Mouse (Mus musculus) liver (tissue): Measurements from ENCODE around the gene Suz12.
"Not testable (repeated sequence)": the region's sequence is repeated elsewhere in the genome, so short reads cannot be mapped to it uniquely, and the experiment has no call there.

Experiments used
- DNase-seq: peaks from one replicate; pipeline ENCODE4 v3.0.0-alpha.2; 2020; ENCODE audit warnings: mixed read lengths

Suz12 gene

GRCm38 (mm10) chr11:79993356-79994270 is 707 bp downstream of the Suz12 start:
- peak; percentile 55 for DNase-seq

DNA sequence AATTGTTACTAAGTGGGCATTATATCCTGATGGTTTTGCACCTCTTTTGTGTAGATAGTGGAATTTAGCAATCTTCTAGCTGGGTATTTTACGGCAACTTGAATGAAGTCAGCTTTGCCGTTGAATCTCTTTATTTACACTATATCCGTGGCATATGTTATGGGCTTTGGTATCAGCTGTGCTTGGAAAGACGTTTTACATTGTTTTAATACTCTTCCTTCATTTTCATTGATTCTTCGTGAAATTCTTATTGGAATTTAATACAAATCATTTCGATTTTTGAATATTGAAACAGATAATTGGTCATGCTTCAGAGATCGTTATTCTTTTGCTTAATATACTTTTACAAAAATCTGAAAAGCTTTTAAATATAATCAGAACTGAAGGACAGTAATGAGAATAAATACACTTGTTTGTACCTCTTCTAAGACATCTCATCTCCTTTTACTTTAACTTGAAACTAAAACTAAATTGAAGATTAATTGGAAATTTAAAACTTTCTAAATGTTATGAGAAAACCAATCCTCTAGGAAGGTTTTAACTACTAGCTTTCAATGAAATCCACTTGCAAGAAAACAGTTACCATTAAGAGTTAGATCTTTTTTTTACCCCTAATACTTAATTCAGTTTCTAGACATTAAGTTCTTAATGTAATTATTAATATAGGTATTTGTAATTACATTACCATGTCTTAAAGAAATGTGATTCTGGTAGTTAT is 1.5 kb downstream of the Suz12 start:
- DNase-seq, result no peak

- not testable (repeated sequence) for DNase-seq
Measured at GRCm38 (mm10) chr11:80016533-80016932, 23.6 kb downstream of the Suz12 start.

GRCm38 (mm10) chr11:80019792-80020191 is 26.9 kb downstream of the Suz12 start:
- DNase-seq, result no peak

- no peak for DNase-seq
Measured at GRCm38 (mm10) chr11:80021306-80021705, 28.4 kb downstream of the Suz12 start.

GRCm38 (mm10) chr11:80037495-80037894 is 44.6 kb downstream of the Suz12 start:
- no peak for DNase-seq

DNA sequence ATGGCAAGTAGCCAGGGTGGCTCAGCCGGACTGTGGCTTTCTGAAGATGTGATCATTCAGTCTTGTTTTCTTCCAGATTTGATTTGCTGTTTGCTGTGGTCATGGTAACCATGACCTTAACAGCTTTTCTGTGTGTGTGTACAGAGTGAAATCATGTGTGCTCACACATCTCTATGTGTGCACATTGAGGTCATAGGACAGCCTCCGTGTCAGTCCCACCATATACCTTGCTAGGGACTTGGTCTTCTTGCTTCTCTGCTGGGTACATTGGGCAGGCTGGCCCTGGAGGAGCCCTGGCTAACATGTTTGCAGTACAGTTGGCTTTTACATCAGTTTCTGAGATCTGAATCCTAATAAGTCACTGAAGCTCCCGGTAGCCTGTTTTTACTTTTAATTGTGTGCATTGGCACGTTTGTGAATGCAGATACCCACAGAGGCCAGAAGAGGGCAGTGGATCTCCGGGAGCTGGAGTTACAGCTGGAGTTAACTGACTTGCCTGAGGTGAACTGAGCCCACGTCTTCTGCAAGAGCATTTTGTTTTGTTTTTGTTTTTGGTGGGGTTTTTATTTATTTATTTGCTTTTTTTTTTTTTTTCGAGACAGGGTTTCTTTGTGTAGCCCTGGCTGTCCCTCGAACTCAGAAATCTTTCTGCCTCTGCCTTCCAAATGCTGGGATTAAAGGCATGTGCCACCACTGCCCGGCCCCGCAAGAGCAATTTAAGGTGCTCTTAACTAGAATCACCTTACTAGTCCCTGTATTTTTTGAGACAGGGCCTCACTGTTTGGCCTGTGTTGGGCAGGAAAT is 49.9 kb downstream of the Suz12 start:
- DNase-seq, result peak; percentile 51

DNA sequence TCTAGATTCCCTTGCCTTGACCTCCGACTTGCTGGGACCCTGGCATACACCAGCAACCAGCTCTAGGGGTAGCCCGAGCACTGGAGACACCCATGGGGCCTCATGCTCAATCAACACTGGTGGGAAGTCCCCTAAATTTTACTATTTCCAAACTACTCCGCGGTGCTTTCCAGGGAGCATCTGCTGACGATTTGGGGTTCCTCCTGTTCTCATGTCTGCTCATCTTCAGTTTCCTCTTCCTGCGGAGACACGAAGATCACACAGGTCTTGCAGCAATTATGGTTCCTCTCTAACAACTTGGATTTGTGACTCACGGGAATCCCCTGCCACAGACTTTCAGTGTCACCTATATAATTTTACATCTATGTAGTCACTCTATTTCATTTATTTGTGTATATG is 50.5 kb downstream of the Suz12 start:
- DNase-seq, result no peak

- no peak for DNase-seq
Measured at GRCm38 (mm10) chr11:80046856-80047255, 54.0 kb downstream of the Suz12 start.

GRCm38 (mm10) chr11:80050088-80050487 is 57.2 kb downstream of the Suz12 start:
- DNase-seq, result no peak

- no peak for DNase-seq
Measured at GRCm38 (mm10) chr11:80052456-80052855, 59.5 kb downstream of the Suz12 start.

- DNase-seq, result no peak
Measured at GRCm38 (mm10) chr11:80053171-80053570, 60.3 kb downstream of the Suz12 start.

DNA sequence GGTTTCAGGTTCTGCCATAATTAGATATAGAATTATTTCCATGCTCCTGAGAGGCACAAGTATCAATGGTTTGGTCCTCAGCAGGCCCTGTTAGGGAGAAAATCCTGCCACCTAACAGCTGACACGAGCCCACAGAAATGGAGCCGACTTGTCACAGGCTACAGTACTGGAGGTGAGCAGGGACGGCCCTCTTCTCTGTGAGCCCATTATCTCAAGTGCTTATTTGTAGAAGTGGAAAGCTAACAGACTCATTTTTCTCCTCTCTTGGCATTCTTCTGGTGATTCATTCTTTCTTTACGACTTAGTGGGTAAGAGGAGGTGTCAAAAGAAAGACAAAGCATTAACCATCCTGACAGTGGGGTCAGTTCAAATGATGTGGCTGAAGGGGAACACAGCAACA is 61.8 kb downstream of the Suz12 start:
- DNase-seq, result no peak

GRCm38 (mm10) chr11:80056141-80056540 is 63.2 kb downstream of the Suz12 start:
- no peak for DNase-seq

GRCm38 (mm10) chr11:80062159-80062558 is 69.3 kb downstream of the Suz12 start:
- DNase-seq, result no peak

DNA sequence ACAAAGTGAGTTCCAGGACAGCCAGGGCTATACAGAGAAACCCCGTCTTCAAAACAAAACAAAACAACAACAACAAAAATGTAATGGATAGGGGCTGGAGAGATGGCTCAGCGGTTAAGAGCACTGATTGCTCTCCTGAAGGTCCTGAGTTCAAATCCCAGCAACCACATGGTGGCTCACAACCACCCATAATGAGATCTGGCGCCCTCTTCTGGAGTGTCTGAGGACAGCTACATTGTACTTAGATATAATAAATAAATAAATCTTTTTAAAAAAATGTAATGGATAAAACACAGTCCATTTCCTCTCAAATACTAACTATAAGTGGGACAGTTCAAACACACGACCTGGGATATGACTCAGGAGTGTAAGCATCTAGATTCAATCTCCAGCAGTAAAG is 73.5 kb downstream of the Suz12 start:
- DNase-seq, result not testable (repeated sequence)

GRCm38 (mm10) chr11:80067558-80067957 is 74.7 kb downstream of the Suz12 start:
- no peak for DNase-seq

- DNase-seq, result no peak
Measured at GRCm38 (mm10) chr11:80069815-80070214, 76.9 kb downstream of the Suz12 start.

- no peak for DNase-seq
Measured at GRCm38 (mm10) chr11:80071039-80071438, 78.1 kb downstream of the Suz12 start.

DNA sequence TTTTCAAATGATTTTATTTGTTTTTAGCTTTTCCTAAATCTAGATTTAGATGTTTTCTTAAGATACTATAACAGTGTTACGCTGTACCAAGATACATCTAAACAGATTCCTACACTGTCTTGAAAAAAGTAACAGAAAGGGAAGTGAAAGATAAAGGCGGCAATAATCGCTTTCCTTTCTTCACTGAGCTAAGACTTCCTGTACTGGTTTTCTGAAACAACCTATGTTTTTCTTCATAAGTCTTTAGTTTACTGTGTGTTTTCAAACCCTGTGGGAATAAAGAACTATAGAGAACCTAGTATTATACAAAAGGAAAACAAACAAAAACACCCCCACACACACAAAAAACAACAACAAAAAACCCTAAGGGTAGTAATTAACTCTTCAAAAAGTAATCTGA is 79.5 kb downstream of the Suz12 start:
- no peak for DNase-seq

DNA sequence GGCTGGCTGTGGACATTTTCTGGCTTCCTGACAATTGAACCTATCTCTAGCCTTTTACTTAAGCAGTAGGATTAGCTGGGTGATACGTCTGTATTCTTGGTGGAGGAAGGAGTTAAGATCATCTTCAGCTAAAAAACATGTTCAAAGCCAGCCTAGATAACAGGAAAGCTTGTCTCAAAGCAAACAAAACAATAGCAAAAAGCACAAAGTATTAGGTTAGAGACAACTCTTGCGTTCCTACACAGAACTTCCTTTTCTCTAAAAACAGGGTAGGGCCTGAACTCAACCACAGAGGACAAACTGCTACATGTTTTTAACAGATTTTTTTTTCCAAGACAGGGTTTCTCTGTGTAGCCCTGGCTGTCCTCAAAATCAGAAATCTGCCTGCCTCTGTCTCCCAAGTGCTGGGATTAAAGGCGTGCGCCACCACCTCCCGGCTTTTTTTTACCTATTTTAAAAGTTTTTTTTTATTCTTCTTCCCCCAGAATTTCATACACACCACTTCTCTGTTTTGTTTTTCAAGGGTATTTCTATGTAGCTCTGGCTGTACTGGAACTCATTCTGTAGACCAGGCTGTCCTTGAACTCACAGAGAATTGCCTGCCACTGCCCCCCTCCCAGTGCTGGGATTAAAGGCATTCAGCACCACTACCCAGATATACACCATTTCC is 82.8 kb downstream of the Suz12 start:
- no peak for DNase-seq

GRCm38 (mm10) chr11:80077784-80078545 is 85.1 kb downstream of the Suz12 start:
- DNase-seq, result no peak
